Mouse (Mus musculus) lung, adult 2 months (tissue): Measurements from ENCODE around the gene Gm10197.

Source experiments
- CTCF ChIP-seq: fragments of 200-500 bp; IDR thresholded peaks from 2 replicates; pipeline ENCODE4 v1.5.1; 2011; ENCODE audit warnings: mild to moderate bottlenecking, low read length, control low read depth; ENCODE audit not compliant: insufficient read depth
- POLR2A ChIP-seq: fragments of 200-500 bp; IDR thresholded peaks from 2 replicates; pipeline ENCODE4 v1.6.1; 2011; ENCODE audit warnings: low read depth, mild to moderate bottlenecking, control low read depth, low read length, borderline replicate concordance; ENCODE audit errors: extremely low read depth

DNA sequence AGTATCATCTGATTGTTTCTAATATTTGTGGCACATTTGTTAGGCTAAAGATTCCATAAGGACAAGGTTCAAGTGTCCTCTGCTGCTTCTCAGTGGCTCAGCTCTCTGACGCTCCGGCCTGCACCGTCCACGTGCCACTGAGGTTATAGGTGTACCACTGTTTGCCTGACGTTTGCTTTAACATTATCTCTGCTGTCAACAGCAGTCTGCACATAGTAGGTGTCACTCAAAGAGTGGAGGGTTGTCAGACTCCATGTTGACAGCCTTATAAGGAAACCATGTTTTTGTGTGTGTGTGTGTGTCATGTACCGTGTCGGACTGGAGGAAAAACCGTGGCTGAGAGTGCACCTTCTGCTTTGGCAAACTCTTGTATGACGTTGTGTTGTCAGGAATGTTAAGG is 36.3 kb downstream of the Gm10197 start:
- TF ChIP-seq POLR2A (no peak), CTCF (no peak)
